Mouse (Mus musculus): ENCODE data around the gene Aox1.
A peak's percentile ranks its signal among the peaks of the same experiment; 100 is the strongest.
"Not testable (repeated sequence)": the region's sequence is repeated elsewhere in the genome, so short reads cannot be mapped to it uniquely, and the experiment has no call there.

Aox1 gene

DNA sequence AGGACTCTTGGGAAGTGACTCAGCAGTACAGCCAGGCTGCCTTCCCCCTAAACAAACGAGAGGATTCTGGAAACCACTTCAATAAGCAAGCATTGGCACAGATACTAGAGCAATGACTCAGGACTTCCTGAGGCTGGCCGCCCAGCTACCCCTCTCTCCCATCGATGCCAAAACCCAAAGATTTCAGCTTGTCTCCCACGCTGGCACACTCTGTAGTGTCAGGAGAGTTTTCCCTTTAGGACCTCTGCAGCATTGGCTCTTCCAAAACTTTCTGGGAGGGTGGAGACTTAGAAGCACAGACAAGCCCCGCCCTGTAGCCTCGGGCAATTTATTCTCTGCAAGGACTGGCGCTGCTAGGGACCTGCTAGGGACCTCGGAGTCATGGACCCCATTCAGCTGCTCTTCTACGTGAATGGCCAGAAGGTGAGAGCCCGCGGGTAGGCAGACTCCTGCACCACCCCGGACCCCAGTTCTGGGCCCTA is at the start of gene Aox1:
TSS of gene Aox1 (plus strand) at position 296 of the 482 bp plus-strand sequence.
- peak; percentile 63 for DNase-seq (ENCODE audit: low spot score)

DNA sequence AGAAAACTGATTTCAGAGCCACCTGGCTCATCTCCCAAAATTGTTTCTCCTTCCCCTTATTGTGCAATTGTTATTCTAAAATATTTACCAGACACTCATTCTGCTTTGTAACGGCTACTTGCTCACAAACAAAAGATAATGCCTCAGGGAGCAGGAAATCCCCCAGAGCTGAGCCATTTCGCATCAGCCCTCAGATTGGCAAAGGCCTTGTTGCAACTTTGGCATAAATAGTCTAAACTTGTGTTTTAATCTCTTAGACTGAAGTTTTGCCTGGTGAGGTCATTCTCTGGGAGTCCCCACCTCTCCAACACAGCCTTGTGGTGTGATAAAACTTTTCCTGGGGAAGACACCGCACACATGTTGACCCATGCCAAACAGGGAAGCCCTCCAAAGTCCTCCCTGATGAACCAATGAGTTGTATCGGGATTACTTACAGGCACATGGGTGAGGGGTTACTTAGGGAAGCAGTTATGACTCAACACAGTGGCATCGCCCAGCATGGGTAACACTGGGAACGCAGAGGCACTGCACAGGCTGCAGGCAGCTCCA is 40.6 kb upstream of the Aox1 start:
- DNase-seq (ENCODE audit: low spot score): no peak

DNA sequence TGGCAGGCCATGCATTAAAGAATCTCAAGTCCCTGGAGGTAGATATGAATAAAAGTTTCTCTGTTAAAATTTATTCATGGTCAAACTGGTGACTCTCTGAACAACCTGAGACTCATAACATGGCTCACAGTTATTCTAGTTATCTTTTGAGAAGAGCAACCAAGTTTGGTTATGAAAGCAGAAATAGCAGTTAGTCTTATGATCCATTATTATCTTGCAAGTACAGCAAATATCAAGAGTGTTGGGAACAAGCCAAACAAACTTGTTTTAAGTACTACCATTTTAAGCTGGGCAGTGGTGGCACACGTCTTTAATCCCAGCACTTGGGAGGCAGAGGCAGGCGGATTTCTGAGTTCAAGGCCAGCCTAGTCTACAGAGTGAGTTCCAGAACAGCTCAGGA is 38.5 kb upstream of the Aox1 start:
- DNase-seq (ENCODE audit: low spot score): no peak

DNA sequence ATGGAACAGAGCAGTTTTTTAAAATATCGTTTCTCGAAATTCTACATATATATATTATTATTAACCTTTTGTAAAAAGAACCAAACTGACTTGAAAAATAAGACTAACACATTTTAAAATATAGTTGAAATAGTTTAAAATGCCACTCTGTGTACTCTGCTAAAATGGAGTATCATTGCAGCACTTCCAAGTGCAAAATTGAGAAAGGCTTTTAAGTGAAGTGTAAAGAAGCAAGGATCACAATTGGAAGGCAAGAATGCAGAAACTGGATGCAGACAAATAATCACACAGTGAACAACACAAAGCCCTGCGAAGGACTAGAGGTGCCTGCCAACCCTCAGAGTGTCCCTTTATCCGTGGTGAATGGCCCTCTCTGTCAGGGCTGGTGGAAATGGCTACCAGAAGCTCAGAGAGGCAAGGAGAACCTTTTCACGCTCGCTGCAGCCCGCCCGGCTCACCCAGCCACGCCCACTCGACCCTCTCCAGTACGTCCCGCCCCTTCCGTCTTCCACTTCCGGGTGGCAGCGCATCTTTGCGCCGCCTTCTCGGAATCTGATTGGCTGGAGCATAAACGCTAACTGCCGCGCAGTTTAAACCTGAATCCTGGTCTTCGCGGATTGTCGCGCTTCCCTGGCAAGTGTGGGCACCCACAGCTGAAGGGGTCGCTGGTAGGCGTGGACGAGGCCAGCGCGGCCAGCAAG is 34.1 kb upstream of the Aox1 start, which contains the start of gene Sgo2a:
TSS of gene Sgo2a (plus strand) at position 540 of the 701 bp plus-strand sequence.
- DNase-seq (ENCODE audit: low spot score): peak; percentile 94

DNA sequence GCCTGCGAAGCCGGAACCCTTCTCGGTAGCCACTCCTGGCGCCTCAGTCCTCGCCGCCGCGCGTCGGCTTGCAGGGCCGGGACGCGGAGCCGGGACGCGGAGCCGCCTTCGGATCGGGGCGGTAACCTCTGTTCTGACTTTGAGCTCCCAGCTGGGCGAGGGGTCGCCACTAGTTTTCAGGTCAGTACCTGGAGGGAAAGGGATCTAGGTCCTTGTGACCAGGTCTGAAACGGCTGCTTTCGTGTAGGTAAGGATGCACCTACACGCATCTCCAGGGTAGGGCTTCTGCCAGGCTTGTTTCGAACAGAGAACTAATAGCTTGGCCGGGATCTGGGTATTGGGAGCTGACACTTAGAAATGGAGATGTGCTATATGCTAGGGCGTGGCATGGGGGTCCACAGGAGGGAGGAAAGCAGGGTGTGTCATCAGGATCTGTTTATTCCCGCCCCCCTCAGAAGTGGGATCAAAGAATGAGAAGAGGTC is 33.6 kb upstream of the Aox1 start:
- no peak for DNase-seq (ENCODE audit: low spot score)

DNA sequence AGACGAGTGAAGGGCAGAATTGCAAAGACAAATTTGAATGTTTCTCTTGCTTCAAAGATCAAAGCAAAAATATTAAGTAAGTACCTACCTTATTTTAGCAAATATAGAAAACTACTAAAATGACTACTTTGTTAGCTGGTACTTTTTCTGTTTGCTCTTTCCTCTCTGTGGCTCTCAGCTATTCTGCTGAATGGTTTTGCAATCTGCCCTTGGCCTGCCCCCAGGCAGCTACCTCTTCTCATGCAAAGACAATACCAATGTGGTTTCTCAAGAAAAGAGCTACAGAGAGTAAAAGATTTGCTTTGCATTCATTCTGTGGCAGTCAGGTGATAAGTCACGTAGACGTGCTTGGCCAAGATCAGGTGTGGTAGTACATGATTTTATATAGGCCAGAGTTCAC is 31.6 kb upstream of the Aox1 start:
- DNase-seq (ENCODE audit: low spot score): no peak

DNA sequence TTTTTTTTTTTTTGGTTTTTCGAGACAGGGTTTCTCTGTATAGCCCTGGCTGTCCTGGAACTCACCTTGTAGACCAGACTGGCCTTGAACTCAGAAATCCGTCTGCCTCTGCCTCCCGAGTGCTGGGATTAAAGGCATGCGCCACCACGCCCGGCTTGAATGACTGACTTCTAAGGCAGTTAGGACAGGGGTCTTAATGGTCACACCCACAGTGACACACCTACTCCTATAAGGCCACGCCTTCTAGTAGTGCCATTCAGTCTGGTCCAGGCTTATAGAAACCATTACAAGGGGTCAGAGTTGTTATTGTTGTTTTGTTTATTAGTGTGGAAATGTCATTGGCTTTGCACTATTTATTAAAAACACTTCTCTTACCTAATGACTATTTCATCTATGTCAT is 23.3 kb upstream of the Aox1 start:
- DNase-seq (ENCODE audit: low spot score): not testable (repeated sequence)

DNA sequence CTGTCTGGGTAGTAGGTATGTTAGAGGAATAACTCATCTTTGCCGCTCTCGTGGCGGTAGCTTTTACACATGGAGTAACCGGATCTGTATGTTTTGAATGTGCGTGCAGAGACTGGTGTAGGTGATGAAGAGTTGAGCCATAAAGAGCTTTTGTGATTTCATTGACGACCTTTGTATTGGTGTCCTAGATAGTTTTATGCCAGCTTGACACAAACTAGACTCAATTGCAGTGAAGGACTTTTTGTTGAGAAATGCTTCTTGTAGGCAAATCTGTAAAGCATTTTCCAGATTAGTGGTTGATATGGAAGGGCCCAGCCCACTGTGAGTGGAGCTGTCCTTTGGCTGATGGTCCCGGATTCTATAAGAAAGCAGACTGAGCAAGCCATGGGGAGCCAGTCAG is 10.9 kb upstream of the Aox1 start, which contains the start of gene Kctd18:
TSS of gene Kctd18 (minus strand) at position 101 of the 400 bp plus-strand sequence.
- DNase-seq (ENCODE audit: low spot score): no peak

DNA sequence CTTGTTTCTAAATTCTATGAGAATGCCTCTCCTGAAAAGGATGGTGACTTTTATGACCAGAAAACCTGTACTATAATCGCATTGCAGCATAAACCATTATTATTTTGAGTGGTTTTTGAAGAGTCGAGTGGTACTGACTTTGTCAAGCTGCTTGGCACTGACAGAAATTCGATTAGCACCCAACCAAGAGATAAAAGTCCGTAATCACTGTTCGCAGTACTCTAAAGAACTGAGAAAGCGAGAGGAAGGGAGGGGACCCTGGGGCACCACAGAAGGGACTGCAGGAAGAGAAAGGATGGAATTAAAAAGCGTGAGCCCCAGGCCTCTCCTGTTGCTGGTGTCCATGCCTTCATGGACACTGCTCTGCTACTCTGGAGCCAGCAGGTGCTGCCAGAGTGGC is 2.0 kb upstream of the Aox1 start:
- DNase-seq (ENCODE audit: low spot score): no peak

DNA sequence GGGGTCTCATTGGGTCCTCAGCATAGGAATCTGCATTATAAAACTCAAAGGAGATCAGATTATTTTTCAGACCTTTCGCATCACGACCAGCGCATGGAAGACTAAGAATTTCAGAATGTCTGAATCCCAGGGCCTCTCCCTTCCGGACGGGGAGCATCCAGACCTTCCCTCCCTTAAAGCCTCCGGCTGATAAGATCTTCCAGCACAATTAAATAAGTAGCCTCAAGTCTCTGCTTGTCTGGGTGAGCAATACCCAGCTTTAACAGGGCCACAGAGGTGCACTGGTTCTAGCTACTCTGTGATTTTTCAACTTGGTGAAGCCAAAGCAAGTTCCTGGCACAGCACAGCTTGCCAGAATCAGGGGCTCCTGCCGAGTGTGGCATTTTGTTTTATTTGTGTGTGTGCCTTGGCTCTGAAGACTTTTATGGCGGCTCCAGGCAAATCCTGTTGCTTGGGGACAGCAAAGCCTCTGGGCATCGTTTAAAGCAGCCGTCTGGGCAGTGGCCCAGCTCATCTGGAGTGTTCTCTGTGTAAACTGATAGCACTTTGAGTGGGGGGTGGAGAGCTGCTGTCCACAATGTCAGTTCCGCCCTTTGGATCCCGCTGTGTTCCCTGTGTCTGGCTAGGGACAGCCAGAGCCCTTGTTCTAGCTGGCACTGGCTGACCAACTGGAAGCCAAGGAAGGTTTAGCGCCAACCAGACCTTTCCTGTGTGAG is 583 bp downstream of the Aox1 start:
- peak; percentile 77 for DNase-seq (ENCODE audit: low spot score)

DNA sequence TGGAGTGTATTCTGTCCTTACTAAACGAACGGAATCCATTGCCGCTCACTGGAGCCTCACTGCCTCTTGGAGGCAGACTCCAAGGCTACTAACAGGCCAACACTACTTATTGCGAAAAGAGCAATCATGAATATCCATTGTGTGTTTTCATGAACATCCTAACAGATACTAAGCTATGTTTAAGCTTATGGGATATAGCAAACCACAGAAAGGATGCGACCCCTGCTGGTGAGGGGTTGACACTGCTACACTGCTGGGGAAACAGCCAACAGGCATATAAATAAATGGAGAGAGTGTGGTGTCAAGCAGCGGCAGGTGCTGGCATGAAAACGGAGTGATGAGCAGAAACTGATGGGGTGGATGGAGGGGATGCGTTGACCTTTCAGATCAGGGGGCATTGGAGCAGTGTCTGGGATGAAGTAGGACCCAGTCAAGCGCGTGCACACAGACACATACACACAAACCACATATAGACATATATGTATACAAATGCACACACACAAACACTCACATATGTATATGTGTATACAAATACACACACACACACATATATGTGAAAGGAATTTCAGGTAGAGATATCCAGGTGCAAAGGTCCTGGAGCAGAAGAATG is 1.5 kb downstream of the Aox1 start:
- DNase-seq (ENCODE audit: low spot score): no peak

DNA sequence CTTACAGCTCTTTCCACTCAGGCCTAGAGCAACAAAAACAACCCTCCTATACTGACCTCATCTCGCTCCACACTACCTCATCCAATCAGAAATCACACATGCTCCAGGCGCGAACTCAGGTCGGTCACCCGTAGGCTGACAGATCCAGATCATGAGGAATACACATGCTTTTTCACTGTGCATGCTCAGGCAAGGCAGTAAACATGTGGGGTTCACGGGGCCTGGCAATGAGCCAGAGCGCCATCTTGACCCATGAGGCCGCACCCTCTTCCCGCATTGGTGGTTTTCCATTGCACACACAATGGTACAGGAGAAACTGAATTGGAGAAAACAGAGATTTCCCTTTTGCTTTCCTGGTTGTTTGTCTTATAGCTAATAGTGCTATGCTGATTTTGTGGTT is 7.6 kb downstream of the Aox1 start:
- not testable (repeated sequence) for DNase-seq (ENCODE audit: low spot score)

DNA sequence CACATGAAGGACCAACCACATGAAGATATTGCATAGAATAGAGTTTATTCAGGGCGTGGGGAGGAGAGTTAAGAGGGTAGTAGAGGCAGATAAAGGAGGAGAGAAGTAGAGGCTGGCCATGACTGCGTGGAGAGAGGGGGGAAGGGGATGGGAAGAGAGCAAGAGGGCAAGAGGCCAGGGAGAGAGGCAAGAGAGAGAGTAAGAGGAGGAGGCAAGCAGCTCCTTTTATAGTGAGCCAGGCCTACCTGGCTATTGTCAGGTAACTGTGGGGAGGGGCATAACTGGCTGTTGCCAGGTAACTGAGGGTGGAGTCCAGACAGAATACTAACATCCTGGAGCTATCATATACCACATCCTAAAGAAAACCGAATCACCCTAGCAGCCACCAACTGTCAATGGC is 15.3 kb downstream of the Aox1 start:
- no peak for DNase-seq (ENCODE audit: low spot score)

DNA sequence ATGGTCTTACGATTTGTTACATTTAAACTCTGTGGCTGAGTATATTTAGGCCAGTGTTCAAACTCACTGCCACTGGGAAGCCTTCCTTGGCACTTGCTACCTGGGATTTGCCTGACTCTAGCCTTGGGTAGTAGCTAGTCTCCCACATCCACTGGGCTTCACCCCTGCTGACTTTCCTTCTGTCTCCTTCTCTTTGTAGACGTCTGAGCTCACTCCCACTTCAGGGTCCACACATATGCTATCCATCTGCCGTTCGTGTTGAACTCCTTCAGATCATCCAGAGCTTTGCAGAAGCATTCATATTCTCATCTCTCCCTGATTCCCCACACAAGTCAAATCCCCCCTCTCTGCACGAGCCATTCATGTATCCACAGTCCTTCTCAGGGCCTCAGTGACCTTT is 15.8 kb downstream of the Aox1 start:
- DNase-seq (ENCODE audit: low spot score): no peak

DNA sequence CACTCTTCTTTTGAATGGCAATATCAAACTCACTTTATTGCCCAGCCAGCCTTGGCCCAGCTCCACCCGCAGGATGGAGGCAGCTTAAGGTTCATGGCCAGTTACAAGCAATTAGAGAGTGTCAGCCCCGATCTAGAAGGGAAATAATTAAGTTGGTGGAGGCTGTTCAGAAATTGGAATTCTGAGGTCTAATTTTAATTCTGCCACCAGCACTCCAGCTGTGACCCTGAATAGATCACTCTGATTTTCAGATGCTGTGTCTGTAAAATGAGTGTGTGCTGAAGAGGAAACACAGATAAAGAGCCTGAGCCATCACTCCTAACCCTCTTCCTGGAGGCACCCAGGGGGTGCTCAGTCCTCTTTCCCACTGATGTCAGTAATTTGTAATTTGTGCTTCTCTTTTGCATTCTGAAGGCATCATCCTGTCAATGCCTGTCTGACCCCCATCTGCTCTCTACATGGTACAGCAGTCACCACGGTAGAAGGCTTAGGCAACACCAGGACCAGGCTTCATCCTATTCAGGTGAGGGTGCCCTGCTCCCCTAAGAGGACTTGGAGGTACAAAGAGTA is 17.1 kb downstream of the Aox1 start:
- no peak for DNase-seq (ENCODE audit: low spot score)

DNA sequence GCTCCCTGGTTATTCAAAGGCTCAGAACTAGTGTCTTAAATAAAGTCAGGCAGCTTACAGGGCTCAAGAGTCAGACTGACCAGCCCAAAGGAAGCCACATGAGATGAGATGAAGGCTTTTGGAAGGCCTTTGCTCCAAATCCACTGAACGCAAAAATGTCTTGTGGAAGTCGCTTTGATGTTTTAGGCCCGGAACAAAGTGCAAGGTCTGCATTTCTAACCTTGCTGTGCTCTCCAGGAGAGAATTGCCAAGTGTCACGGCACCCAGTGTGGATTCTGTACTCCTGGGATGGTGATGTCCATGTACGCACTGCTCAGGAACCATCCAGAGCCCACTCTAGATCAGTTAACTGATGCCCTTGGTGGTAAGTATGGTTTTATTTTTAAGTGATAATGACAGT is 19.4 kb downstream of the Aox1 start:
- DNase-seq (ENCODE audit: low spot score): no peak

DNA sequence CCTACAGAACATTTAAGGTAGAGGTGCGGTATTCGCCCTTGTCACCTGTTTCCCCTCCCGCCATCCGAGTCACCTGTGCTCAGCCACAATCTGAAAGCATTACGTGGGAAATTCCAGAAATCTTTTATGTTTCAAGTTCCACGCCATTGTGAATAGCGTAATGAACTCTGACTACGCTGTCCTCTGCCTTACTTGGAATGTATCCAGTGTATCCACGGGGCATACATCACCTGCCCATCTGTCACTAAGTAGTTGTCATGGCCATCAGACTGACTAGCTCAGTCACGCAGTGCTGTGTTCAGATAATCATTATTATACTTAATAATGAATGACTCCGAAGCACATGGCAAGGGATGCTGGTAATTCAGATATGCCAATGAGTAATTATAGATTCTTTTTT is 25.9 kb downstream of the Aox1 start:
- no peak for DNase-seq (ENCODE audit: low spot score)

DNA sequence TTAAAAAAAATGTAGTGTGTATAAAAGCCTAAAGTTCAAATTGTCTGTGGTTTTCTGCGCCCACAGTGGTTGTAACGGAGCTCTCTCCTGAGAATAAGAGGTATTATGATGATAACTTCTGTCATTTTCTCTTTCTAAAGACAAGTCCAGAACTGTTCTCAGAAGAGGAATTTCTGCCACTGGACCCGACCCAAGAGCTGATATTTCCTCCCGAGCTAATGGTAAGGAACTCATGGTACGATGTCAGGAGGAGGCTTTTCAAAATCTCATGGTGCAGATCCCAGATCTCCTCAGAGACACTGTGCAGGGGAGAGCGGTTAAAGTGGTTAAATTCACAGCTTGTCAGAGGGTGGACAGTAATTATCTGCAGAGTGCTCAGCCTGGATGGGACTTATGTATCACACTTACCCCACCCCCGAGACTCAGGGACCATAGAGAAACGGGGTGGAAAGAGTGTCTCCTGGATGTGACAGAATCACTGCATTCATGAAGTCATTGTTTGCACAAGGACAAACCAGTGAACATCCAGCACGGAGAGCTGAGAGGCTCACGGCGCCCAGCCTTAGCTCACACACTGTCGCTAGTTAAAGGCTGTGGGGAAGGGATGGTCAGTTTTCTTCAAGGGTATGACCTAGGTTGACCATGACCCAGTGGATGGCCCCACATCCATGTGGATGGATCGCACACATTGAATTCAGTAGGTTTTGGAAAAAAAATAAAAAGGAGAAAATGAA is 26.5 kb downstream of the Aox1 start:
- no peak for DNase-seq (ENCODE audit: low spot score)

DNA sequence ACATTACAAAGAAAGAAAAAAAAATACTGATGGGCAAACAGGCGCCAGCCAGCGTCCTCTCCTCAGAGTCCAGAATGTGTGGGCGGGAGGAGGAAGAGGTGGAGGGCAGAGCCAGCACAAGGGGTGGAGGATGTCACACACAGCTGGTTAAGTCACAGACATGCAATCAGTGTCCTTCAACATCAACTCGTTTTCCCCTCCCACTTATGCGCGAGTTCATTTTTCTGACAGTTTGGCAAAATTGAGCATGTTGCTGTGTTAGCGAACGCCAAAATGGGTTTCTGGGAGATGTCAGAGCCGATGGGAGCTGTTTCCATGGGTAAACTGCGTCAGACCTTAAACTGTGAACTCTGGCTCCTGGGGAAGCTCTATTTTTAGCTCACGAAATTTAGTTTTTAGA is 27.2 kb downstream of the Aox1 start:
- no peak for DNase-seq (ENCODE audit: low spot score)

DNA sequence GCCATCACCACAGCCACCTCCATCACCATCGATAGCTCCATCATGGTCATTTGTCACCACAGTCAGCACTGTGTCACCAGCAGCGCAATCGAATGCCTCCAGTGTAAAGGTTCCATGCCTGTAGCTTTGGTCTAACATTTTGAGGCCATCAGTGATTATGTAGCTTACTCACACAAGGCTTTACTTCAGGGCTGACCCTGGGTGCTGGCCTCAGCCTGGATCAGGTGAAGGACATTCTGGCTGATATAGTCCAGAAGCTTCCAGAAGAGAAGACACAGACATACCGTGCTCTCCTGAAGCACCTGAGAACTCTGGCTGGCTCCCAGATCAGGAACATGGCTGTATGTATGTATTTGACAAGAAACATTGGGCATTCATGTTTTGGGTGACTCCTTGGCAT is 29.1 kb downstream of the Aox1 start:
- DNase-seq (ENCODE audit: low spot score): no peak

DNA sequence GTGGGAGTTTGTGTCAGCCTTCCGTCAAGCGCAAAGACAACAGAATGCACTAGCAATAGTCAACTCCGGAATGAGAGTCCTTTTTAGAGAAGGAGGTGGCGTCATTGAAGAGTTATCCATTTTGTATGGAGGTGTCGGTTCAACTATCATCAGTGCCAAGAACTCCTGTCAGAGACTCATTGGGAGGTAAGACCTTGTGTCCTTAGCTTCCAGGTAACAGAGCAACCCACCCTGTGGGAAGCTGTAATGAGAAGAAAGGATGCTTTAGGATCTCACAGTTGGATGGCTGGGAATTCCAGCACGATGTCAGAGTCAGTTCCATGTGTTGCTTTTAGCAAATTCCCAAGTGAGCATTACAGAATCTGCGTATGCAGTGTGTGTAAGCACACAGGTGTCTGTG is 32.4 kb downstream of the Aox1 start:
- no peak for DNase-seq (ENCODE audit: low spot score)

DNA sequence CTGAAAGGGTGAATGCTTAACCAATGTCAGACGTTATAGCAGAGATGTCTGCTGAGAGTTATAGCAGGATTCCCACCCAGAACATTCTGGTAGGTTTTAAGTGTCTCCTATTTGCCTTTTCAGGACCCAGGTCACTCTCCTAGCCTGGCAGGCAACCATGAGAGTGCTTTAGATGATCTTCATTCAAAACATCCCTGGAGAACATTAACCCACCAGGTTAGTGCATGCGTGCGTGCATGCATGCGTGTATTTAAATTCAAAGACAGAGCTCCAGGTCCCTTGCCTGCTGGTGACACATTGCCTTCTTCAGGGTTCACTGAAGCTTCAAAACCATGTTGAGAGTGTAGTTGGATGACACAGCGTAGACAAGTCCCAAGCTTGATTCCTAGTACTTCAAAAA is 35.4 kb downstream of the Aox1 start:
- DNase-seq (ENCODE audit: low spot score): no peak
